Comparison of ENCODE assay signal across 9 mouse cellular contexts in genomic region chr7:121864858-121865585, GRCm38 (mm10). TPM values are rescaled to one million over a fixed set of nuclear protein-coding genes. Genes with fewer than 3 reads are reported as not detected.
DNase-seq lines count a peak whose midpoint lies in the region; ATAC-seq and TF ChIP-seq lines count a peak whose summit lies in the region.
"Had no signal": no experiment of that assay in that cellular context is flagged by ENCODE, and none has a peak within 500 bp of the region (broad histone marks: within the 10 kb centered on the region; RNA-seq: fewer than 3 reads in every experiment).

Scnn1b (plus strand) TSS chr7:121865038.

- H3K27me3 ChIP-seq in E14TG2a.4 (ENCODE audit: insufficient read depth, low read length), result peaks cover 44% of the 10 kb centered on the region
- H3K27me3 ChIP-seq in intestine, postnatal 0 days (replicated peaks; ENCODE audit: control insufficient read depth, insufficient read depth, low read length), result peaks cover 18% of the 10 kb centered on the region; the same call in 1 of the 2 replicates
- 0 out of 2 replicates have a peak, but pooled peaks cover 2% of the 10 kb centered on the region for H3K27me3 ChIP-seq in lung, postnatal 0 days (replicated peaks; ENCODE audit: insufficient read depth, low read length)

- H3K4me3 ChIP-seq in E14TG2a.4 (replicated peaks; ENCODE audit: low read length), result peak within 1 kb of the TSS; percentile 75
- 0 out of 2 replicates have a peak within 1 kb of the TSS, but pooled peaks have one; percentile 12 for H3K4me3 ChIP-seq in intestine, postnatal 0 days (ENCODE audit: low read depth, low read length)
- H3K4me3 ChIP-seq in lung, postnatal 0 days (ENCODE audit: low read depth, low read length), result peak within 1 kb of the TSS; percentile 28; the same call in 1 of the 2 replicates

- WGBS in intestine, postnatal 0 days, result 3% methylated on average over 38 of the region's 42 CpGs
- 2% methylated on average over 31 of the region's 42 CpGs for WGBS in lung, postnatal 0 days

- TF ChIP-seq EP300 in lung, postnatal 0 days (IDR thresholded peaks at IDR 0.05), result no peak

- peak; percentile 34 for DNase-seq in embryo, embryonic 10.5 days (ENCODE audit: low spot score)
- DNase-seq in lung, postnatal 0 days (ENCODE audit: low spot score), result peak; percentile 74
- DNase-seq in frontal cortex, postnatal 10 days (ENCODE audit: low spot score in 2 of 2), result no peak
- no peak for DNase-seq in frontal cortex, adult 2 months (ENCODE audit: extremely low spot score in 1 of 2, low spot score in 1 of 2)
- DNase-seq in natural killer cell, adult 2 months (ENCODE audit: low spot score in 2 of 2), result no peak

- no peaks in the 10 kb centered on the region for H3K36me3 ChIP-seq in E14TG2a.4 (ENCODE audit: insufficient read depth, low read length)
- no peaks in the 10 kb centered on the region for H3K36me3 ChIP-seq in intestine, postnatal 0 days (ENCODE audit: control insufficient read depth, insufficient read depth)
- no peaks in the 10 kb centered on the region for H3K36me3 ChIP-seq in lung, postnatal 0 days (ENCODE audit: insufficient read depth, low read length)

- no peaks in the 10 kb centered on the region for H3K9me3 ChIP-seq in E14TG2a.4 (ENCODE audit: low read length)
- H3K9me3 ChIP-seq in intestine, postnatal 0 days (ENCODE audit: control insufficient read depth), result no peaks in the 10 kb centered on the region
- H3K9me3 ChIP-seq in lung, postnatal 0 days (ENCODE audit: low read length), result no peaks in the 10 kb centered on the region

- peaks cover 13% of the 10 kb centered on the region for H3K4me1 ChIP-seq in E14TG2a.4 (replicated peaks; ENCODE audit: low read depth, low read length)
- no peaks in the 10 kb centered on the region for H3K4me1 ChIP-seq in intestine, postnatal 0 days (replicated peaks; ENCODE audit: control insufficient read depth, insufficient read depth, low read length)
- no peaks in the 10 kb centered on the region for H3K4me1 ChIP-seq in lung, postnatal 0 days (ENCODE audit: insufficient read depth, low read depth, low read length)

- TF ChIP-seq CTCF in E14TG2a.4 (conservative IDR thresholded peaks at IDR 0.05; ENCODE audit: low read length), result no peak
- TF ChIP-seq CTCF in intestine, postnatal 0 days (IDR thresholded peaks at IDR 0.05; ENCODE audit: low read depth), result no peak
- TF ChIP-seq CTCF in lung, postnatal 0 days (IDR thresholded peaks at IDR 0.05), result no peak

- H3K27ac ChIP-seq in intestine, postnatal 0 days (ENCODE audit: low read depth, low read length), result no peak within 1 kb of the TSS
- H3K27ac ChIP-seq in lung, postnatal 0 days (ENCODE audit: low read length), result no peak within 1 kb of the TSS
- H3K27ac ChIP-seq: macrophage had no signal

- H3K4me2 ChIP-seq in intestine, postnatal 0 days (replicated peaks; ENCODE audit: low read depth), result peak within 1 kb of the TSS; percentile 50
- peak within 1 kb of the TSS; percentile 60 for H3K4me2 ChIP-seq in lung, postnatal 0 days (replicated peaks; ENCODE audit: low read depth, low read length)

- no peak within 1 kb of the TSS for H3K9ac ChIP-seq in intestine, postnatal 0 days (ENCODE audit: low read depth, low read length)
- H3K9ac ChIP-seq in lung, postnatal 0 days (replicated peaks; ENCODE audit: low read depth), result peak within 1 kb of the TSS; percentile 39; the same call in 1 of the 2 replicates

- no peak for ATAC-seq in intestine, postnatal 0 days
- peak; percentile 97 for ATAC-seq in lung, postnatal 0 days
- no peak for ATAC-seq in erythroblast, adult 5-6 weeks (replicated peaks; ENCODE audit: low FRiP score, poor library complexity, severe bottlenecking)

RNA-seq across cellular contexts. Expression of gene Scnn1b, which starts in this region (rescaled TPM):
- polyA plus RNA-seq in intestine, postnatal 0 days (2015; fragmentation: Nextera tagmentation; extraction: Ambion mirVana), result 0.27 and 0.52 TPM in 2 replicates
- polyA plus RNA-seq in lung, postnatal 0 days (2015; fragmentation: Nextera tagmentation; extraction: Ambion mirVana), result 76.3 and 79.1 TPM in 2 replicates
- total RNA-seq in erythroblast, adult 5-6 weeks (2015; ENCODE audit: low replicate concordance), result not detected in 2 replicates
- total RNA-seq in erythroblast, adult 5-6 weeks (2017; ENCODE audit: low replicate concordance), result not detected in 2 replicates
- polyA plus RNA-seq in frontal cortex, adult 2 months (2012; rRNA removed), result 0.22 and 0.27 TPM in 2 replicates
- polyA plus RNA-seq: macrophage had no signal

Comparison
In these comparisons a context has a peak if more than half of its experiments do, and no peak if none do; other contexts are left out.
1. RNA of gene Scnn1b (polyA plus RNA-seq): 76.3 to 79.1 TPM in lung, postnatal 0 days; 0.27 to 0.52 TPM in intestine, postnatal 0 days and 0.22 to 0.27 TPM in frontal cortex, adult 2 months; every median in the first group is over 10 times any median in the second.
2. H3K4me3 ChIP-seq: peak in every context shown above with its lines; median percentile 75 in E14TG2a.4; 28 in lung, postnatal 0 days; 12 in intestine, postnatal 0 days.
3. DNase-seq: peak in embryo, embryonic 10.5 days (single experiment) and lung, postnatal 0 days (single experiment); none in frontal cortex, postnatal 10 days (0 of 2), frontal cortex, adult 2 months (0 of 2) and natural killer cell, adult 2 months (0 of 2).